Mouse (Mus musculus) left cerebral cortex, adult 6 months (tissue): ENCODE results near the gene Zfp871. TPM values are rescaled to one million over a fixed set of nuclear protein-coding genes. Genes with fewer than 3 reads are reported as not detected.

Source experiments
- long read RNA-seq, 2 experiments: library from polyadenylated mRNA; unstranded; transcript quantifications; one replicate each; pipeline ENCODE4 v2.0.0; 2019 to 2020
- polyA plus RNA-seq: library from polyadenylated mRNA; unstranded; fragments of <200 nt; fragmentation: Nextera tagmentation; gene quantifications from 2 replicates; pipeline ENCODE4 v1.2.3, GENCODE M21; 2021

Zfp871 gene
- polyA plus RNA-seq: 7.2 and 10.7 TPM in 2 replicates
- long read RNA-seq, experiment 1, full-length matches to known transcripts: 43 of 60 reads
- long read RNA-seq, experiment 1, partial matches to known transcripts: 0 of 60 reads
- long read RNA-seq, experiment 1, other reads (novel, unspliced or antisense): 17 of 60 reads
- long read RNA-seq, experiment 2, full-length matches to known transcripts: 6 of 26 reads
- long read RNA-seq, experiment 2, partial matches to known transcripts: 1 of 26 reads
- long read RNA-seq, experiment 2, other reads (novel, unspliced or antisense): 19 of 26 reads

DNA sequence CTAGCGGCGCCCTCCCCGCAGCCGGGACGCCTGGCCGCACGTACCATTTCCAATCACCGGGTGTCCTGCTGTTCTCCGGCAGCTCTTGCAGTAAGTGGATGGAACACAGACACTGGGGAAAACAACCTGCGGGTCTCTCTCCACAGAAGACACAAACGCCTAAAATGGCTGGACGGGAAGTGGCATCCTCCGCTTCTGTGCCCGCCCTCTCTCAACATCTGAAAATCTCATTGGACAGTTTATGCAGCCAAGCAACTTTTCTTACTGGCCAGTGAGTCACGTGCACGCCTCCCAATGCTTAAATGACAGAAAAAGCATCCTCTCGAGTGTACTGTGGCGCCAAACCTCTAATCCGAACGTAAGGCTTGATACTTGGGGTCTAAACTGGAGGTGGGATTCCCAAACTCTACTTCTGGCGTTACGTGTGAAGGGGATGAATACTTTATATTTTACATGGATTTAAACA, at the start of gene Zfp871:
TSS of gene Zfp871 (minus strand) at position 194 of the 466 bp plus-strand sequence.

DNA sequence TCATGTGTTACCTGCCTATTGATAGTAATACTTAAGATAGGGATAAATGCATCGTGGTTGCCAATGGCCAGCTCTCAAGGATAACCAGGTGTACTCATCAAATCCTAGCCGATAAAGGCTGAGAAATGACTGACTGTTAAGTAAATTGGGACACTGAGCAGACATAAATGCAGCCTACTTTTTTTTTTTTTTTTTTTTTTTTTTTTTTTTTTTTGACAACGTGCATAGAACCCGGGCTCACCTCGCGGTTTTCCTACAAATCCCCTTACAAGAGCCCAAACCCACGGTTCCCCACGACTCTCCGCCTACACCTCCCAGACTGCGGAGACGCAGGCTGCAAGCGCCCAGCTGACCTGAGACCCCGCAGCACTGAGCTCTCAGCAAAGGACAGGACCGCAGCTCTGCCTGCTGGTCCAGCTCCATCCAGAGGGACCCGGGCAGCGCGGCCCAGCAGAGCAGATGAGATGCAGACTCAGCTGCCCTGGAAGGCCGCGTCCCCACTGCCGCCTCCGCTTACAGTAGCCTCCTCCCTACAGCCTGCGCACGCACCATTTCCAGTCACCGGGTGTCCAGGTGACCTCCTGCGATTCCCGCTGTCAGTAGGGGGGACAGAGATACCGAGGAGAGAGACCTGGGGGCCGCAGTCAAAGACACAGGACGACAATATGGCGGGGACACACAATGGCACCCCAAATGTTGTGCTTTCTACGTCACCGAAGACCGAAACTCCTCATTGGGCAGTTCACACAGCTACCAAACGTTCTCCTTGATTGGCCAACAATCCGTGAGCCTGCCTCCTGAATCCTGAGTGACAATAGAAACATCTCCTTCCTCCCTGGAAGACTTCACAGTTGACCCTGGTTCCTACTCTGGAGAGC, 41.7 kb upstream of the Zfp871 start, which contains the start of gene Zfp799:
TSS of gene Zfp799 (minus strand) at position 722 of the 878 bp plus-strand sequence.

DNA sequence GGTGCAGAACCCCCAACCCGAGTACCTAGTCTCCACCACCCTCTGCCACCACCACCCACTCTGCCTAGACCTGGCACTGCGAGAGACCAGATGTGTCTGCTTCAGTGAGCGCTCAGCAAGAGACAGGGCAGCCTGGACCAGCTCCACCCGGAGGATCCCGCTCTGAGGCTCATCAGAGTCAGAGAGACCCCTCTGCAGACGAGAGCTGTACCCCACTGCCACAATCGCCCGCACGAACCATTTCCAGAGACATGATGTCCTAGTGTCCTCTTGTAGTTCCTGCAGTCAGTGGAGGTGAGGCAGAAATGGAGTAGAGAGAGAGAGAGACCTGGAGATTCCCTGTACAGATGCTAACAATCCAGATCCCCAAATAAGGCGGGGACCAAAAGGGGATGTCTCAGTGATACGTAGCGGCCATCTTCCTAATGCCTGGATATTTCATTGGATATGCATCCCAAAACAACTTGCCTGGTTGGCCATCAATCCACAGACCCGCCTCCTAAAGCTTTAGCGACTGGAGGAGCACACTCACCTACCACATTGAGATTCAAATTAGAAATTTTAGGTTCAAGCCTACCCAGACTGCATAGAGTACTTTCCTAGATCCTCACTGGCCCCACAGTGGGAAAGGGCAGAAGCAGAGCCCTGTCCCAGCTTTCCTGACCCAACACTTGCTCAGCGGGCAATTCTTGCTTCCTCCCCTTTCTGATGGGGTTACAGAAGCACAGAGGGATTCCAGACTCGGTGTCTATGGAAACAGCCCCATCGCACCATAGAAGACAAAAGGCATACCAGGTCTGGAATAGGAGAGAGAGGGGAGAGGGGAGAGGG, 21.7 kb upstream of the Zfp871 start, which contains the start of gene Zfp811:
TSS of gene Zfp811 (minus strand) at position 388 of the 831 bp plus-strand sequence.

Other genes with a start within 250 kb of the Zfp871 start
- not detected in 2 replicates for gene Cyp4f37, start 167.0 kb downstream of the Zfp871 start, polyA plus RNA-seq
- not detected in 2 replicates for gene Cyp4f40, start 129.4 kb downstream of the Zfp871 start, polyA plus RNA-seq
- gene Cyp4f15, start 102.7 kb downstream of the Zfp871 start, polyA plus RNA-seq: 13.9 and 19.8 TPM in 2 replicates
- gene Zfp811, start 21.6 kb upstream of the Zfp871 start, polyA plus RNA-seq: 3.8 TPM in 2 replicates
- gene Zfp799, start 42.0 kb upstream of the Zfp871 start, polyA plus RNA-seq: 9.2 and 9.3 TPM in 2 replicates
- gene Zfp870, start 103.4 kb upstream of the Zfp871 start, polyA plus RNA-seq: 3.2 and 4.0 TPM in 2 replicates
- gene Cyp4f14, start 129.1 kb upstream of the Zfp871 start, polyA plus RNA-seq: 8.7 and 9.4 TPM in 2 replicates
- gene Cyp4f13, start 159.1 kb upstream of the Zfp871 start, polyA plus RNA-seq: 6.8 and 9.1 TPM in 2 replicates
- gene Zfp472, start 177.5 kb upstream of the Zfp871 start, polyA plus RNA-seq: 3.0 and 3.5 TPM in 2 replicates
- 9.2 and 10.8 TPM in 2 replicates for gene Zfp952, start 204.8 kb upstream of the Zfp871 start, polyA plus RNA-seq
- gene Zfp763, start 245.1 kb upstream of the Zfp871 start, polyA plus RNA-seq: 8.8 and 12.4 TPM in 2 replicates